Mouse (Mus musculus): ENCODE data around the gene 1110008P14Rik.

The 1110008P14Rik gene

DNA sequence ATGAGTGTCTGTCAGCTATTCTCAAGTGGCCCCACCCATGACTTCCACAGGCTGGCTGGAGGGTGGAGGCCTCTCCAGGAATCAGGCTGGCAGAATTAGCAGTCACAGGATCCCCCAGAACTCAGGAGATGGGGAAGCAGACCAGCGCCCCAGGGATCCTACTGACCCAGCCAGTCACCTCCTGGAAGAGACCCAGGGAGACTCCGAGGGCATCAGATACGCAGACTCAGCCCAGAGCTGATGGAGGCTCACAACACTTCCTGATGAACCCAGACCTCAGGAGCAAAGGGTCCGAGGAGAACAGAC, 40.2 kb downstream of the 1110008P14Rik start:
- peak; percentile 61 for DNase-seq

- no peak for DNase-seq
These were observed 40.7 kb downstream of the 1110008P14Rik start for GRCm38 (mm10) chr2:32340836-32341633.

DNA sequence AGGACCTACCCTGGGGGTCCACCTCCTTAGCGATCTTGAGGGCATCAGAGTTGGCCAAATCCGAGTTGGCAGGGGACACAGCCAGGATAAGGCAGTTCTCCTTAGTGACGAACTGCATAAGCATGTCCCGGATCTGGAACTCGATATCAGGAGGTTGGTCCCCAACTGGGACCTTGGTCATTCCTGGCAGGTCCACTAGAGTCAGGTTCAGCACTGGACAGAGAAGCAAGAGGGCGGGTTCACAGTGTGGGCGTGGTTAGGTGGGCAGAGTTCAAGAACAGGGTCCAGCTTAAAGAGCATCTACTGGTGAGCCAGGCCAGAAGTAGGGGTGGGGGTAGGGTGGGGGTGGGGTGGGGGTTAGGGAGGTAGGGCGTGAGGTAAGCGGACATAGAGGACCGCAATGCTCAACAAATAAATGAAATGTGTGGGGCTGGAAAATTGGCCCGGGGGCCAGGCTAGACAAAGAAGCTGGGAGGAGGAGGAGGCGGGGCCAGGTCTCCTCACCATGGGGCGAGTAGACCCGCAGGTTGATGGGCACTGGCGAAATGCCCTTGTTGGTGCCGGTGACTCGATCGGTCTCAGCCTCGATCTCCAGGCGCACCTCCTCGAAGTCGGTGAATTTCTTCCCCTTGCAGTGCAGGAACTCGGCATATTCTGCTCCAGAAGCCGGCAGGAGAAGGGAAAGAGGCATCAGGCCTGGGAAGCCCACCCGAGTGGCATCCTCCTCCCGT, 41.7 kb downstream of the 1110008P14Rik start:
- DNase-seq = no peak

DNA sequence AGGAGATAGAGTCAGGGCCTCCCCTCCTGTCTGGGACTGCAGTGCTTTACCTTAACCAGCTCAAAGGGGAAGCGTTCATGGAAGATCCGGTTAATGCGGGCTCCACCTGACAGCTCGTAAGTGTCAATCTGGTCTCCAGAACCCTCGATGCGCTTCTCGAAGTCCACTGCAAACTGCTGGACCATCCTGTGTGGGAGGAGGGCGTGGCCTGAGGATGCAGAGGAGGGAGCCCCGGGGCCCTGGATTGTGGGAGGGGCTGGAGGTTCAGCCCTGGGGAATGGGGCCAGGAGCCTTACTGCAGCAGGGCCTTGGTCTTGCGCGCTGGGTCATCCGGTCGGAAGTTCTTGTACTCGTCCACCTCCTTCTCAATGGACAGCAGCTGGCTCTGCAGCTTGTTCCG, 45.9 kb downstream of the 1110008P14Rik start:
- DNase-seq = no peak

DNA sequence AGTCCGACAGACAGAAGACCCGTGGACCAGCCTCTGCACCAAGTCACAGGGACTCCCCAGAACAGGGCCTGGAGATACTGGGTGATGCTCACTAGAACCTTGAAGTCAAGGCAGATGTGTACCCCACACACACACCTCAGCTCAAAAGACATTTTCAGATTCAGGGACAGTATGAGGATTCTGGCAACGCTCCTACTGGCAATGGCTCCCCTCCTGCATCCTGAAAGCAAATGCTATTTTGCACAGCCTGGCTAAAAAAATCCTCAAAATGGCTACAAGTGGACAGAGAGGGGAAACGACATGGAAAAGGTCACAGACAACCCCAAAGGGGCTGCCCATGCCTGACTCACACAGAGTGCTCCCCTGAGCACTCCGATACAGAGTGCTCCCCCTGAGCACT, 49.6 kb downstream of the 1110008P14Rik start:
- DNase-seq = no peak

DNA sequence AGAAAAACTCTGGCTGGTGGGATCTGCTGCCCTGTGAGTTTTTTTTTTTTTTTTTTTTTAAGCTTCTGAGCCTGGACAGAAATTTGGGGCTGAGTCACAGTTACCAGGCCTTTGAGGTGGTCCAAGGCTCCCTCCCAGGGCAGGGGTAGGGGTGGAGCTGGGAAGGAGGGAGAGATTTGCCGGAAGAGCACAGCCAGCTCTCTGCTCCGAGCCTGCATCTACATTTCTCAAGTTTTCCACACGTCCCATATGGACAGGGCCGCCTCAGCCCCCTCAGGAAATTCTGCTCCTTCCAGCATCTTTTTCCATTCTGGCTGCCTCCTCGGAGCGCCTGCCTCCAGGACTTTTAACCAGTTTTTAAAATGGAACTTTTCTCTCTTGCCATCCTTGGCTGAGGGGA, 52.2 kb downstream of the 1110008P14Rik start:
- no peak for DNase-seq

DNA sequence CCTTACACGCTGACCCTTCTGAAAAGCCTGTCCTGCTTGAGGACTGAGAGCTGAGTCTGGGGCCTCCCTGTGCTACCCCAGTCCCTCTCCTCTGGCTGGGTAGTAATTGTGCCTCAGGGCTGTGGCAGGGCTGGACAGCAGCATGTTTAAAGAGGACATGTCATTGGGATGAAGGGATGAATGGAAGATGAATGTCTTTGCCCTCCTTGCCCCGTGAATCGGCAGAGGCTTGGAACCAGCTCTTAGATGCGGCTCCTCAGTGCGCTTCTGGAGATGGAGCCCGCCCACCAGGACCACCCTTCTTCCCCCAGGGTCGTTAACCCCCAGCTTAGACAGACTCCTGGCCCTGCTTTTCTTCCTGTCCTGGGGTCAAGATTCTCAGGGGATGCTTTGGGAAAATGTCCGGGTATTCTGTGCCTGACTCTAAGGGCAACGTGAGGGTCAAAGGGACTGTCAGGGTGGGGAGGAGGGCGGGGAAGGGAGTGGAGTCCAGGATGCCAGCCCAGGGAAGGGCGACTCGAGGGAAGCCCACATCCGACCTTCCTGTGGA, 52.8 kb downstream of the 1110008P14Rik start:
- no peak for DNase-seq

- no peak for DNase-seq
These were observed 54.5 kb downstream of the 1110008P14Rik start for GRCm38 (mm10) chr2:32327200-32327599.
